Mouse (Mus musculus) kidney, embryonic 15.5 days (tissue): ENCODE measurements around the gene Gm21969. TPM values are rescaled to one million over a fixed set of nuclear protein-coding genes. Genes with fewer than 3 reads are reported as not detected.

Experiments
- microRNA-seq: library from miRNA; unstranded; fragments of <30 nt; microRNA quantifications from one replicate; pipeline ENCODE4, GENCODE M21; 2016
- polyA plus RNA-seq: library from polyadenylated mRNA; unstranded; fragments of >200 nt; fragmentation: Nextera tagmentation; extraction: Ambion mirVana; gene quantifications from 2 replicates; pipeline ENCODE4 v1.2.1, GENCODE M21; 2015

Gene Gm21969
- polyA plus RNA-seq, 1 experiment from 2014 or later: not detected

Small RNA genes lying within 50 kb of the gene (microRNA-seq; reads per million reads assigned to microRNA genes)
- gene Gm25571 (not detected), gene Mir7020 (not detected)

Other genes with a start within 250 kb of the Gm21969 start
- 4.3 and 4.8 TPM in 2 replicates for gene Iffo2, start 72.6 kb upstream of the Gm21969 start, polyA plus RNA-seq
- gene Aldh4a1, start 19.7 kb downstream of the Gm21969 start, polyA plus RNA-seq: 80.5 and 85.0 TPM in 2 replicates
- gene Tas1r2, start 50.4 kb downstream of the Gm21969 start, polyA plus RNA-seq: not detected in 2 replicates
- 0.05 and 0.10 TPM in 2 replicates for gene Pax7, start 230.3 kb downstream of the Gm21969 start, polyA plus RNA-seq